Mouse (Mus musculus): Measurements from ENCODE around the gene Ntrk1.
"Not testable (repeated sequence)": the region's sequence is repeated elsewhere in the genome, so short reads cannot be mapped to it uniquely, and the experiment has no call there.

Ntrk1 gene

DNA sequence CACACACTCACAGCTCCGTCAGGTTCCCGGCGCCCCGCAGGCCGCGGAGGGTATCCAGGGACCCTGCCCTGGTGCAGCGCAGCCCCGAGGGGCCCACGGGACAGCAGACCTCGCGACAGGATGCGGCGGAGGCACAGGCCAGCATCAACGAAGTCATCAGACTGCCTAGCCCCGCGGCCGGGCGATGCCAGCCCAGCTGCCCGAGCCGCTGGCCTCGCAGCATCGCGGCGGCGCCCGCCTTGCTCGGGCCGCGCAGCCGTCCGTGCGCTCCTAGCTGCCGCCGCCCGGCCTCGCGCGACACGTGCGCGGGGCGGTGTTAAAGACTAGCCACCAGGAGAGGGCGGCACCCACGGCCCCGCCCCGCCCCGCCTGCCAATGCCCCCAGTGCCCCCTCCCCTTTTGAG lies at the start of gene Ntrk1:
TSS of gene Ntrk1 (minus strand) at position 241 of the 404 bp plus-strand sequence.
- in situ Hi-C loops (cut with MseI, MboI), result no loop called here

DNA sequence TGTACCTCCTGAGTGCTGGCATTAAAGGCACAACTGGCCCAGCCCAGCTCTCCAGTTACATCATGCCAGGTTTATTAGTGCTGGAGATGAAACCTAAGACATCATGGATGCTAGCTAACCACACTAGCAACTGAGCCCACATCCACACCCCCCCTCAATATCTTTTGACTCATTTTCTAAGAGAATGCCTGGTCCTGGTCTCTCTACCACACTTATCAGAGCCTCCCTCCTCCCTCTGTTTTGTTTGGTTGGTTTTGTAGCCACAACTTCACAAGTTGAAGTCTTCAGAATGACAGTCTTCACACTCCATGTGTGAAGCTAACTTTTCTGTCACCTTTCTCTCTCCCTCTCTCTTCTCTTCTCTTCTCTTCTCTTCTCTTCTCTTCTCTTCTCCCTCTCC lies 45.9 kb upstream of the Ntrk1 start:
- in situ Hi-C loops (cut with MseI, MboI), result no loop called here

DNA sequence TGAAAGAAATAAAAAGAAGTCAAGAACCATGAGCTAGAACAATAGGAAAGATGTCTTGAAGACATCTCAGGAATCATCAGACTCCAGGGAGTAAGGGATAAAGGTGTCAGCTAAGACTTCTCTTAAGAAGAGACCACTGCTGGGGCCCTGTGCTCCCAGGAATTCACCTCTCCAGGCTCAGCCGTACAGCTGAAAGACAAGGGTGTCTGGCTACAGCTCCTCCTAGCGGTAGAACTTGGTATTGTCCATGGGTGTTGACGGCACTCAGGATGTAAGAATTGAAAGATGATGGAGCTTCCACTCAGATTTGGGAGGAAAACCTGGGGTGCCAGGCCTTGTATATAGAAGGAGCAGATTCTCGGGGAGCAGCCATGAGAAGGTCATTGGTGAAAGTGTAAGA lies 43.7 kb upstream of the Ntrk1 start:
- in situ Hi-C loops (cut with MseI, MboI), result loop anchor here in 1 of 2 experiments (10.0 kb wide), 1 partner anchor 64 kb away; no protein-coding TSS in a partner anchor

DNA sequence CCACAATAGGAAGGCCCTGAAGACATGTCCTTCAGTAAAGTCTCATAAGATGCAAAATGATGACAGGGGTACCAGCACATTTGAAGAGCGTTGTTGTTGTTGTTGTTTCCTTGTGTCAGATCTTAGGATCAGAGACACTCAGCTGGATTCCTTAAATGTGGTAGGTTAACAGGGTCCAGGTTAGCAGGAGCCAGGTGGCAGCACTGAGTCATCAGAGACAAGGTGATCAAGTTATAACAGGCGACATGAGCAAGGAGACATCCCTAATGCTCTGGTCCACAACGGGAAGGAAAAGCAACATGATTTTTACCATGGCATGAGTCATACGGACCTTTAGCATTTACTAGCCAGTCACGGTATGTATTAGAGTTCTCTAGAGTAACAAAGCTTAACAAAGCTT lies 38.5 kb upstream of the Ntrk1 start:
- in situ Hi-C loops (cut with MseI, MboI), result loop anchor here in 1 of 2 experiments (10.0 kb wide), 1 partner anchor 59 kb away; no protein-coding TSS in a partner anchor

DNA sequence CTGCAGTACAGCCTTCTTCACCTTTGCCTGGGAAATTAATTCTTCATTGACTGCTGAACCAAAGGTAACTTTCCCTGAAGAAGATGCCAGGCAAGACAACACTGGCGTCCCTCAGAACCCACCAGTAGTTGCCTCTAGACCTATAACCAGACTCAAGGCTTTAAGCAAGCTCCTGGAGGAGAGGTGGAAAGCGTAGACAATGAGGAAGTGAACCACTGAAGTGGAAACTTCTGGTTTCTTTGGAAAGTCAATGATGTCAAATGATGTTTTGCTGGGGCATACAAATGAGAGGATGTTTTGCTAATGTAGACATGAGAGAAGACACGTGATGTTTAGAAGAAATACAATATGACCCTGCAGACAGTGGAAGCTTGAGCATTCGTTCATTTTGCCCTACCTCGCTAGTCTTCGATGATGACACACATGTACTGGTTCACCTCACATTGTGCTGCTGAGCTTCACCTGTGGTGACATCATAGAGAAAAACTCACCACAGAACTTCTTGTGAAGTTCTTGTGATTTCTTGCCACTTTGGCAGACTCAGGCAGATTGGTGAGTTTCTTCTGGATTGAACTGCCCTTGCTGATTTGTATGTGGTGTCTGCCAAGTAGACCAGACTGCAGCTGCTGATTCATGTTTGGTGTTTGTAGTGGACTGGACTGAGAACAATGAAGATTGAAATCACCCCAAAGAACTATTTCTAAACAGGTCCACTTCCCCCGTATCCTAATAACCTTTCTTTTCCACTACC lies 37.3 kb upstream of the Ntrk1 start:
- in situ Hi-C loops (cut with MseI, MboI), result loop anchor here in 1 of 2 experiments (10.0 kb wide), 1 partner anchor 57 kb away; no protein-coding TSS in a partner anchor

DNA sequence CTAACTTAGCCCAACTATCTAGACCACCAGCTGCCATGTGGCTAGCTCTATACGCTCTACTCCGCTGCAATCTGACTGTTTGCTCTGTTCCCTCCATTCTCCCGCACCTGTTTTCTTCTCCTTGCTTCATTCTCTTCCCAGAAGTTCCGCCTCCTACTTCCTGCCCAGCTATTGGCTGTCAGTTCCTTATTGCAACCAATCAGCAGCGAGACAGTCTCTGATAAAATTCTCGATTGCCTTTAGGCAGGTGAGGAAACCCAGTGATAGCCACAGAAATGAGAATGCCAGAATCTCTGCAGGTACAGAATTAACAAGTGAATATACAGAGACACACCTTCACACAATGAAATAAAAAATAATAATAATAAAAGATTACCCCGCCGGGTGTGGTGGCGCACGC lies 34.1 kb upstream of the Ntrk1 start:
- in situ Hi-C loops (cut with MseI, MboI), result no loop called here

DNA sequence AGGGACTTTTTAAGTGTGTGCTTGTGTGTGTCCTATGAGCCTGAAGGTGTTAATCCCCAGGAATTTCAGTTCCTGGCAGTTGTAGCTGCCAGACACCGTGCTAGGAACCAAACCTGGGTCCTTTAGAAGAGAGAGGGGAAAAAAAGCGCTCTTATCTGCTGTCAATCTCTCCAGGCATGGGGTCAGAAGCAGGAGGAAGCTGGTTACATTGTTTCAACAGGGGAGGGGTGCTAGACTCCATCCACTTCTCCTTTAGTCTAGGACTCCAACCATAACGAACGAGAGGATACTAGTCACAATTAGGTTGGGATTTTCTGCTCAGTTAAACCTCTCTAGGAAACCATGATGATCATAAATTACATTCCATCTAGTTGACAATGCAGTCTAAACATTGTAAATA lies 33.5 kb upstream of the Ntrk1 start:
- in situ Hi-C loops (cut with MseI, MboI), result no loop called here

DNA sequence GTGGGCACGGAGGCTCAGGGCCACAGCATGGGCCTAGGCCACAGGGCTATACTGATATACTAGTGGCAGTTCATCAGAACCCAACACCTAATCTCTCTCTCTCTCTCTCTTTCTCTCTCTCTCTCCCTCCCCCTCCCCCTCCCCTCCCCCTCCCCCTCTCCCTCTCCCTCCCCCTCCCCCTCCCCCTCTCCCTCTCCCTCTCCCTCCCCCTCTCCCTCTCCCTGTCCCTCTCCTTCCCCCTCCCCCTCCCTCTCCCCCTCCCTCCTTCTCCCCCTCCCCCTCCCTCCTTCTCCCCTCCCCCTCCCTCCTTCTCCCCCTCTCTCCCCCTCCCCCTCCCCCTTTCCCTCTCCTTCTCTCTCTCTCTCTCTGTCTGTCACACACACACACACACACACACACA lies 29.2 kb upstream of the Ntrk1 start, which contains the start of gene Pear1:
TSS of gene Pear1 (minus strand) at position 101 of the 400 bp plus-strand sequence.
- in situ Hi-C loops (cut with MseI, MboI), result not testable (repeated sequence)

DNA sequence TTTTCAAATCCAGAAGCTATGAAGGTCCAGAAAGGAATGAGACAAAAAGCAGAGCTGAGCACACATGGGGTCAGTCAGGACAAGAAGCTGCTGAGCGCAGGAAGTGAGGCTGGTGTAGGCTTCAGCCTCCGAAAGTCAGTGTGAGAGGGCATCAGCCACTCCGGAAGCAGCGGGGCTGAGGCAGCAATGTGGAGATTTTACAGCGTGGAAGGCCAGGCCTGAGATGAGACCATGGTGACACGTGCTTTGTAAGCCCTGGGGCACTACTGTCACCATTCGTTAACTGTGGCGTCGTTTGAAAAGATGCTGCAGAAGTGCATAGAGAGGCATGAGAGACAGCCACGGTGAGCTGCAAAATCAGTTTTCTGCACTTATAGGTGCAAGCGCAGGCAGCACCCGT lies 23.3 kb upstream of the Ntrk1 start:
- in situ Hi-C loops (cut with MseI, MboI), result no loop called here

DNA sequence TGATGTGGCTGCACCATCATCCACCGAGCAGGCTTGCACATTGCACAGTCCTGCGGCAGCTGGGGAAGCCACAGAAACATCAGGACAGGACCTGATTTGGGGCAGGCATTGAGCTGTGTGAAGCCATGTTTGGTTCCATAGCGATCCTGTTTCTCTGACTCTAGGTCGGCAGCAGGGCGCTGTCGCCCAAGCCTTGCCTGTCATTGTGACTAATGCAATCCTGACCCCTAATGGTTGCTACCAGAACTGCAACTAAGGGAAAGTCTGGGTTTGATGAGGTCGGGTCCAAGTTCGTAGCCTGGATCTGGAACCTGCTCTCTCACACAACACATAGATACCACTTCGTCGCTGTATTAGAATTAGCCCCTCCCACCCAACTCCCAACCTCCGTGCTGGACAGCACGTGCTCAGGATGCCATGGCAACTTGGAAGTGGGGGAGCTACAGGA lies 21.7 kb upstream of the Ntrk1 start:
- in situ Hi-C loops (cut with MseI, MboI), result no loop called here

DNA sequence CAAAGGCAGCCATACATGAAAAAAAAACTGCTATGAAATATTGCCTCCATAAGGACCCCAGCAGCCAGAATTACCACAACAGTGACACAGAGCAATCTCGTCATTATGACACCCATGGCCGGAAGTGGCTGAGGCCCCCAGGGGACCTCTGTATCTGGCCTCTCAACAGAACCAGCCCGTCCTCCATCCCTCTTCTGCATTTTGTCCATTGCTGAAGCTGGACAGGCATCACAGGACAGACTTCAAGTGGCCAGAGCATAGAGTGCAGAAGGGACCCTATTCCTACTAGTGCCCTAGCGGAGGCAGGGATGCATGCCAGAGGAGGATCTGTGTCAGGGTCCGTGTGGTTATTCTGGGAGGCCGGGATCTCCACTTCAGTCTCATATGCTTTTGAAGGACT lies 21.2 kb upstream of the Ntrk1 start:
- in situ Hi-C loops (cut with MseI, MboI), result no loop called here

DNA sequence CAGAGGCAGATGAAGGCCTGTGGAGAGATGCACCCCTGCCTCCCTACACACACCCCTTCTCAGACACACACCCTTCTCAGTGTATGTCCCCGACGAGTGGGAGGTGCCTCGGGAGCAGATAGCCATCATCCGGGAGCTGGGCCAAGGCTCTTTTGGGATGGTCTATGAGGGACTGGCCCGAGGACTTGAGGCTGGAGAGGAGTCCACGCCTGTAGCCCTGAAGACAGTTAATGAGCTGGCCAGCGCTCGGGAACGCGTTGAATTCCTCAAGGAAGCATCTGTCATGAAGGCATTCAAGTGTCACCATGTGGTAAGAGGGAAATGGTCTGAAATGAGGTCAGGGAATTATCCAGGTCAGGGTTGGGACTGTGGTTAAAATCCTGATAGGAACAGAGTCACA lies 17.9 kb upstream of the Ntrk1 start:
- in situ Hi-C loops (cut with MseI, MboI), result no loop called here

DNA sequence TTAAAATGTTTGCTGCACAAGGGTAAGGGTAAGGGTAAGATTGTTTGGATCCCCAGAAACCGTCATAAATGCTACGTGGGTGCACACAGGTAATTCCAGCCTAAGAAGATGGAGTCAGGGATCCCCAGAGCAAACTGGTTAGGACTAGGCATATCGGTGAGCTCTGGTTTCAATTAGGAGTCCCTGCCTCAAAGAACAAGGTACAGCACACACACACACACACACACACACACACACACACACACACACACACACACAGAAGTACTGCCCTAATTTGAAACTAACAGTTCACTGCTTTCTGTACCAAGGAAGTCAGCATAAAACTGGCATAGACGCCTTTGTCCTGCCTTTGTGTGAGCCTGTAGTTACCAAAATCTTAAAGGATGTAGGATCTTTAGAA lies 17.5 kb upstream of the Ntrk1 start:
- in situ Hi-C loops (cut with MseI, MboI), result no loop called here

DNA sequence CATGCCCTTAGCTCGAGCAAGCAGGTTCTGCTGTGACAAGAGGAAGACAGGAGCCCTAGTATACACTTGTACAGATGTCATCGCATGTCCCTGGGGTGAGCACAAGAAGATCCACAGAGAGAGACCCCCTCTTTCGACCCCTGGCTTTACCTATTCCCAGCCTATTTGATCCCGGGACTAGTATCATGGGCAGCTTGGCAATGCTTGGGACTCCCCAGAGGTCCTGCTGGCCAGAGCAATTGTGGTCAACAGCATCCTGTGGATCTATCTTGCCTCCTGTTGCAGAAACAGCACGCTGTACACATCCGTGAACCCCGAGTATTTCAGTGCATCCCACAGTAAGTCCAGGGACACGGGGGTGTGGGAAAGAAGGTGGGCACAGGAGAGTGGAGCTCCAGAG lies 16.3 kb upstream of the Ntrk1 start:
- in situ Hi-C loops (cut with MseI, MboI), result no loop called here

DNA sequence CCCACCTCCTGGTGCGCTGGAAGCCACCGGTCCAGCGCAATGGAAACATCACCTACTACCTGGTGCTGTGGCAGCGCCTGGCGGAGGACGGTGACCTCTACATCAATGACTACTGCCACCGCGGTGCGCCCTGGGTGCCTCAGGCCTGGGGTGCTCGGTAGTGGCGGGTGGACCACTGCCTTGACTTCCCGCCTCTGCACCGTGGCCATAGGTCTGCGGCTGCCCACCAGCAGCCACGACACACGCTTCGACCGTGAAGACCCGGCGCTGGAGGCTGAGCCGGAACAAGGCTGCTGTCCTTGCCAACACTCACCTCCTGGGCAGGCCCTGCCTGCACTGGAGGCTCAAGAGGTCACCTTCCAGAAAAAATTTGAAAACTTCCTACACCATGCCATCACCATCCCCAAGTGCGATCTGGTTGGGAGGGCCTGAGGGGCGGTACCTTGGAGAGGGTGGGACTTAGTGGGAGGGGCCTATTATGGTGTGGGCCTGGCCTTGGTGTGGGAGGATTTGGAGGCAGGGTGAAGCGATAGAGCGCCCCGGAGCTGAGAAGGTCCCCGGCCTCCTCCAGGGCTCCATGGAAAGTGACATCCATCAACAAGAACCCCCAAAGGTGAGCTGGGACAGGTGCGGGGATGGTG lies 14.5 kb upstream of the Ntrk1 start:
- in situ Hi-C loops (cut with MseI, MboI), result no loop called here

DNA sequence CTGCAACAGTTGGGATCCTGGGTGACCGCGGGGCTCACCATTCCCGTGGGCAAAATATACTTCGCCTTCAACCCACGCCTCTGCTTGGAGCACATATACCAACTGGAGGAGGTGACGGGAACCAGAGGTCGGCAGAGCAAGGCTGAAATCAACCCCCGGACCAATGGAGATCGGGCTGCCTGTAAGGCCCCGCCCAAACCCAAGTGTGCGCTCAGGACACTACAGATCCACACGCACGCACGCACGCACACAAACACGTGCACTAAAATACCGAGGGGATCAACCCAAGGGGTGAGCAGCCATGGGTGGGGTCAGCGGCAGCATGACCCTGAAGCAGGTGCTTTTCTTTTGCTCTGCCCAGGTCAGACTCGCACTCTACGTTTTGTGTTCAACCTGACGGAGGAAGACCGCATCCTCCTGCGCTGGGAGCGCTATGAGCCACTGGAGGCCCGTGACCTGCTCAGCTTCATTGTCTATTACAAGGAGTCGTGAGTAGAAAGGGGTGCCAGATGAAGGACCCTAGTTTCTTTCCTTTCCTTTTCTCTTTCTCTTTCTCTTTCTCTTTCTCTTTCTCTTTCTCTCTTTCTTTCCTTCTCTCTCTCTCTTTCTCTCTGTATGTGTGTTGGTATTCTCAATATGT lies 9.2 kb upstream of the Ntrk1 start:
- in situ Hi-C loops (cut with MseI, MboI), result no loop called here

DNA sequence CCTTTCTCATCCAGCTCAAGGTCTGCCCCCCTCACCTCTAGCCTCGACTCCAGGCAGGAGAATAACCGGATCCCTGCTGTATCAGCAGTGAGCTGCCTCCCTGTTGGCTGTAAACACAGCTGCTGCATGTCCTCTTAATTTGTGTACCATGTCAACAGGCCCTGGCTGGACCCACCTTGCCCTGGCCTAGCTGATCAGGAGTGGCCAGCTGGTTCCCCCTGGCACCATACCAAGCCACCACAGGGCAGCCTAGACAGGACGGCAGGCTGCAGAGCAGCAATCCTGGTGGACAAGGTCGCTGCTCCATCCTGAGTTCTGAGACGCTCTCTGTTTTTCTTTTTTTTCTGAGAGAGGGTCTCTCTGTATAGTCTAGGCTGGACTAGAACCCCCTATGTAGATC lies 6.7 kb upstream of the Ntrk1 start:
- in situ Hi-C loops (cut with MseI, MboI), result no loop called here

DNA sequence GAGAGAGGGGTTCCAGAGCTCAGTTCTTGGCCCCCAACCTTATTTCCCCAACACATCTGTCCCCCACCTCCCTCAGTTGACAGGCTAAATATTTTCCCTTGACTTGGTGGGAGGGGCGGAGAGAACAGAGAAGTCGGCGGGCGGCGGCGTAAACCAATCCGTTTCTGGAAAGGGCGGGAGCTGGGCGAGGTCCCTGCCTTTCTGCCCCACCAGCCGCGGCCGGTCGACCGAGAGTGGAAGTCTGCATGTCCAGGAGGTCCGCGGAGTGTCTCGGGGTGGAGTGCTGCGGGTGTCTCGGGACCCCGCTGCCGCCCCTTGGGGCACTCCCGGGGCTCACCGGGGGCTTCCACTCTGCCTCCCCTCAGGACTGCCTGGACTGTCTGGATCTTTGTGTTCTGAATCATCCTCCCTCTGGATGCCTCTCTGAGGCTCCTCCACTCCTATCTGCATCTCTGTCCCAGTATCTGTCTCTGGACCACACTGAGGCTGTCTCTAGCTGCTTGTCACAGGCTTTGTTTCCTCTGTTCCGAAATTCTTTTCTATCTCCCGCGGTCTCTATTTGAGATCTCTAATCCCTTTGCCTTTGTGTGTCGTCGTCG lies 1.9 kb upstream of the Ntrk1 start, which contains the start of gene Insrr:
TSS of gene Insrr (plus strand) at position 216 of the 599 bp plus-strand sequence.
- in situ Hi-C loops (cut with MseI, MboI), result no loop called here

DNA sequence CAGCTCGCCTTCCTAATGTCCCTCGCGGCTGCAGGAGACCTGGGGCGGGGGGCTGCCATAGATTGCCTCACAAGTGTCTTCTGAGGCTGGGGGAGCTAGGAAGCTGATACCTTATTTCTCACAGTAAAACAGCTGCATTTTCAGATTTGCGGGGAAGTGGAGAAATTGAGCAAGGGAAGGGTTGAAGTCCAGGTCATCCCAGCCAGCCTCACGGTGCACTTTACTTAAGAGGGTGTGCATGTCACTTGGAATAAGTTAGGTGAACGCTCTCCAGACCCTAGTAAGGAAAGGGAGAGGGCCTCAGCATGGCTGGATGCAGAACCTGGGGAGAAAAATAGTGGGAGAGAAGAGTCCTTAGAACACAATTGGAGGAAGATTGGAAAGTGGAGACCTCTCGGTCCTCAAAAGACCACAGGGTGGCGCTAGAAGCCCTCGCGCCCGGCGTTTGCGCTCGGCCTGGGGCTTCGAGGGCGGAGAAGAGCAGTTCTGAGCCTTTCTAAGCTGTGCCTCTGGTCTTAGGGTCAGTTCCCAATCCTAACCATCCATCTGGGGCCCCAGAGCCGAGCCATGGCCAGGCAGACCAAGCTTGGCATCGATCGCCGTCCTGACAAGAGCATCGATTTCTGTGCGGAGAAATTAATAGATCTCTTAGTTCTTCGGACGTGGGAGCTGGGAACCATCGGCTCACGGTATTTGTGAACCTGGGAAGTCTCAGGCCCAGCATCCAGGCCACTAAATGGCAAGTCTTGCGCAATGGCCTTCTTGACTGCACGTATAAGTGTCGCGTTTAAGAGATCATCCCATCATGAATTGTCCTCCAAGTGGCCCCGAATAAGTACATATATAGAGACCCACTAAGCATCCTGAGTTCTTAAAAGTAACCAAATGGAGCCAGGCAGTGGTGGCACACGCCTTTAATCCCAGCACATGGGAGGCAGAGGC lies 645 bp upstream of the Ntrk1 start:
- in situ Hi-C loops (cut with MseI, MboI), result no loop called here

DNA sequence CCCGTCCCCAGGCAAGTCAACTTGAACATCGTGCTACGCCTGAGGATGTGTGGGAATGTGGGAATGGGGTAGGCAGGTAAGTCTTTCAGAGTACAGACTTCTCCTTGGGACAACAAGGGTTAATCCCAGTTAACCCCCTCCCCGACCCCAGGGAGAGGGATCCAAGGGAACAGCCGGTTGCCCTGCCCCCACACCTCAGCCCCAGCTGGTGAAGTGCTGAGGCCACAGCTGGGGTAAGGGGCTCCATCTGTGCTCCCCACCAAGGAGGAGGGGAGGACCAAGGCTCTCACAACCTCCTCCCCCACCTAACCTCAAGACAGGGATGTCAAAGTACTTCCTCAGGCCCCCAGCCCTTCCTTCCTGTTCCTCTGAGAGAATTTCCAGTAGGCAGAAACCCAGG lies 5.2 kb downstream of the Ntrk1 start:
- in situ Hi-C loops (cut with MseI, MboI), result no loop called here

DNA sequence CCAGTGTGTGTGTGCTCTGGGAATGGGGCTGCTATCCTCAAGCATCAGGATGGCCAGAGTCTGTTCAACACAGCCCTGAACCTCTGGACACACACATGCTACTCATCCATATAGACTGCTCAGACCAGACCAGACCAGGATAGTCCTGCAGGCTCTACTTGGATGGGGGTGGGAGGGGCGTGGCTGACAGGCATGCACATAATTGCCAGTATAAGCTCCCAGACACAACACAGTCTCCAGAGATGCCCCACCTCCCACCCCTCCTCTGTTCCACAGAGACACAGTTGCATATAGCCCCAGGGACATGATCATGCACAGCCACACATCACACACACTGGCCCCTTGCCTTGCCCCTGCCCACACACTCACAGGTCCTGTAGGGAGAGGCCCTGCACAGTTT lies 5.7 kb downstream of the Ntrk1 start:
- in situ Hi-C loops (cut with MseI, MboI), result no loop called here
